Mouse (Mus musculus) common myeloid progenitor, adult 5-6 weeks (primary cell): ENCODE data around the gene Scap. TPM values are rescaled to one million over a fixed set of nuclear protein-coding genes. Genes with fewer than 3 reads are reported as not detected.

Experiments used
- ATAC-seq: replicated peaks from 2 replicates; pipeline ENCODE4 v1.8.0; 2016; ENCODE audit warnings: low read depth, mild to moderate bottlenecking, moderate TSS enrichment, inconsistent platforms; ENCODE audit not compliant: poor library complexity, severe bottlenecking
- total RNA-seq: library from RNA; stranded (forward); fragments of 200-1000, 187-1606 nt; gene quantifications from 2 replicates; pipeline ENCODE4 v1.2.3, GENCODE M21; 2017

Gene Scap
- total RNA-seq = 23.6 and 27.4 TPM in 2 replicates

- peak; percentile 84 for ATAC-seq
Observed at GRCm38 (mm10) chr9:110333135-110333895, at the start of gene Scap. Scap (plus strand) TSS chr9:110333288.

DNA sequence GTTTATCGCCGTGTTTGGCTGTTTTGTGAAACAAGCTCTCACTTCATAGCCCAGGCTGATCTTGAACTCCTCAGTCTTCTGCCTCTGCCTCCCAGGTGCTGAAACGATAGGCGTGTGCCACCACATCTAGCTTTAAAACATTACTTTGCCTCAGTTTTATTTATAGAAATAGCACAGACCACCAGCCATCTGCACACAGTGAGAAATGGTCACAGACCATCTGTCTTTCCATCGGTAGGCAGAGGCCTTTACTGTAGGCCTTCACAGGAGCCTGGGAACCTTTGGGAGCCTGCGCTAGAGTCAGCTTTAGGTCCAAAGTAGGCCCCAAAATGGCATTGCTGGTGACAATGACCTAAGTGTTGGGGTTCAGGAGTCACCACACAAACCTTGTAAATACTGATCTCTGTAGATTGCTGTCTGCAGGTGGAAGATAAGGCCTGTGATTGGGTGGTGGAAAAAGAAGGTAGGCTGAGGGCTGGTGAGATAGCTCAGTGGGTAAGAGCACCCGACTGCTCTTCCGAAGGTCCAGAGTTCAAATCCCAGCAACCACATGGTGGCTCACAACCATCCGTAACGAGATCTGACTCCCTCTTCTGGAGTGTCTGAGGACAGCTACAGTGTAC is 48.9 kb upstream of the Scap start:
- ATAC-seq = no peak

GRCm38 (mm10) chr9:110287321-110287924 is 45.7 kb upstream of the Scap start:
- no peak for ATAC-seq

- ATAC-seq = no peak
Observed at GRCm38 (mm10) chr9:110293254-110293718, 39.8 kb upstream of the Scap start.

GRCm38 (mm10) chr9:110293873-110294415 is 39.1 kb upstream of the Scap start:
- no peak for ATAC-seq

GRCm38 (mm10) chr9:110294786-110295185 is 38.3 kb upstream of the Scap start:
- ATAC-seq = no peak

- peak; percentile 97 for ATAC-seq
Observed at GRCm38 (mm10) chr9:110296867-110297627, 36.0 kb upstream of the Scap start.

- peak; percentile 50 for ATAC-seq
Observed at GRCm38 (mm10) chr9:110304516-110304915, 28.6 kb upstream of the Scap start.

DNA sequence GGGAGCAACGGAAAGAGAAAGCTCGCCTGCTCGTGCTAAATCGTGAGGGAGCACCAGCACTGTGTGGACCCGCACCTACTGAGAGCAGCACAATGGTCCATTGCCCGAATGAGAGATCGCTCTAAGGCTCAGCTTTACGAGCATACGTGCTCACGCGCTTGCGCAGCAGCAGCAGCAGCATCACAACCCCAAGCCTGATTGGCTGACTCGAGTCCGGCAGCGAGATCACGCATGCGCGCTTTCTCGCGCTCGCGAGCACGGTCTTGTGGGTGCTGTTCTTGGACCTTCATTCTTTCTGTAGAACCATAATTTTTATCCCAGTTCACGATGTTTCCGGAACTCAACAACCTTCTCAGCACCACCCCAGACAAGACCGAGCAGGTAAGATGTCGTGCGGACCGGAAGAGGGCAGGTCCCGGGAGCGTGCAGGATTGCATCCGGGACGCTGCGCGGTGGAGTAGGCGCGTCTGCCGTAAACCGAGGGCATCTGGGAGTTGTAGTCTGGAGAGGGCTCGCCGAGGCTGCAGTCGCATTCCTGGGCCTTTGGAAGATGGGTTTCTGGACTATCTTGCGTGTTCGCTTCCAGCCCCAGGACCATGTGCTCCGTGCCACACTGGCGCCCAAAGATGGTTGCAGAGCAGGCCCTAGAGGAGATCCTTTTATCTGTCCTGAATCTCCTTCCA is 28.0 kb upstream of the Scap start, which contains the start of gene Elp6:
TSS of gene Elp6 (plus strand) at position 205 of the 683 bp plus-strand sequence.
- peak; percentile 96 for ATAC-seq

GRCm38 (mm10) chr9:110306371-110306770 is 26.7 kb upstream of the Scap start:
- ATAC-seq = no peak

DNA sequence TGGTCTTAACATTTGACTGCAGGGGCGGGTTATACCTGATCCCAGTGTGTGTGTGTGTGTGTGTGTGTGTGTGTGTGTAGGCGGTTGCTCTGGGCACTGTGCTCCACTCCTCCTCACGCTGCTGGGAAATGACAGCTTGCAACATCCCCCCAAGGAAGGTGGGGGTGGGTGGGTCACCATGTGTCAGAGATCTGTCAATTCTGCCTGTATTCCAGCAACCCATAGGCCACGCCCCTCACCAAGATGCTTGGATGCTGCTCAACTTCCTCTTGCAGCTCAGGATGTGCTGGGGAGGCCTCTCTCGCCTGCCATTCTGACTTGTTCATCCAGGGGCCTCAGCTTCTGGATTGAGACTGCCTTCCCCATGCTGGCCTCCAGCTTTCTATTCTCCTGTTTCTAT is 18.4 kb upstream of the Scap start:
- ATAC-seq = peak; percentile 72; the same call in 1 of the 2 replicates

GRCm38 (mm10) chr9:110315410-110315809 is 17.7 kb upstream of the Scap start:
- ATAC-seq = no peak

DNA sequence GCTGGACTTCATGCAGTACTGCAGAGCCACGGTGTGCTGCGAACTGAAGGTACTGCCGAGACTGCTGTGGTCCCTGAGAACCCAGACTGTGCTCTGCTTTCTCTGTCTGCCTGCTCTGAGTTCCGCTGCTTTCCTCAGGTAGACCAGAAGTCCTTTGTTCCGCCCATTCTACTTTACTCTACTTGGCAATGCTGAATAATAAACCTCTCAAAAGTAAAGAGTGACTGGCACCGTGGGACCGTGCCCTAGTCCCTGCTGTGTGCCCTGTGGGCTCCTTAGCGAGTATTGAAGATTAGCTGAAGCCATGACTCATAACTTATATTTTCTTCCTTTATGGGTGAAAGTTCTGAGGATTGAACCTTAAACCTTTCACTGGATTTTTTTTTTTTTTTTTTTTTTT is 17.2 kb upstream of the Scap start:
- ATAC-seq = no peak

GRCm38 (mm10) chr9:110316503-110316902 is 16.6 kb upstream of the Scap start:
- ATAC-seq = no peak

GRCm38 (mm10) chr9:110320769-110321168 is 12.3 kb upstream of the Scap start:
- ATAC-seq = no peak

DNA sequence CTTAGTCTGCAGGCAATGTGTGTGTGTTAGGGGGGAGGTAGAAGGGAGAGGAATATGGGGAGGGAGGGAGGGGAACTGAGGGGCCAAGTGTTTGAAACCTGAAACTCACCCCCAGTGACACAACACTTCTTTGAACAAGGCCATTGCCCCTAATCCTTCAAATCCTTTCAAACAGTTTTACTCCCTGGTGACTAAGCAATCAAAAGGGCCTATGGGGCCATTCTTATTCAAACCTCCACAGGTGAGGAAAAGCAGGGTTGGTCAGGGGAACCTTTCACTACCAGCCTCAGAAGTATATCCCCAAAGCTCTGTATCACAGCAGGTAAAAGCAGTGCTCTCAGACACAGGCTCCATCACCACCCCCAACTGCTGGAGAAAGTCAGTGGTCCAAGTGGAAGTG is 10.1 kb upstream of the Scap start:
- ATAC-seq = no peak

GRCm38 (mm10) chr9:110324181-110324580 is 8.9 kb upstream of the Scap start:
- no peak for ATAC-seq

DNA sequence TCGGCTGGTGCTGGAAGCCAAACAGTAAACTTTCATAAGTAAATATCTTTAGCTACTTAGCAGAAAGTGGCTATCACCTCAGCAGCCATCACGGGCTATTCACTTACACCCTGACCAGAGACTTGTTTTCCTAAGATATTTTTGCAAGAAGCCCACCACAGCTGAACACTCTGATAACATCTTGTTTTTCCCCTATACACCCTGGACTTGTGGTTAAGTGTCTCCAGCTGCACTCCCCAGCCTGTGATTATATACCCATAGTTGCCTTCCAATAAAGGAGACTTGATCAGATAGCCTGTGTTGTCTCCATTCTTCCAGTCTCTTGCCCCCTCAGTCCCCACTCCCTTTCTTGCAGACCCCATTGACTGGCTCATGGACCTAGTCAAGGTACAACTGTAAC is 4.9 kb upstream of the Scap start:
- no peak for ATAC-seq

GRCm38 (mm10) chr9:110328946-110329630 is 4.0 kb upstream of the Scap start:
- ATAC-seq = peak; percentile 16
